Comparison of ENCODE assay signal across 7 mouse cellular contexts in the genomic region with DNA sequence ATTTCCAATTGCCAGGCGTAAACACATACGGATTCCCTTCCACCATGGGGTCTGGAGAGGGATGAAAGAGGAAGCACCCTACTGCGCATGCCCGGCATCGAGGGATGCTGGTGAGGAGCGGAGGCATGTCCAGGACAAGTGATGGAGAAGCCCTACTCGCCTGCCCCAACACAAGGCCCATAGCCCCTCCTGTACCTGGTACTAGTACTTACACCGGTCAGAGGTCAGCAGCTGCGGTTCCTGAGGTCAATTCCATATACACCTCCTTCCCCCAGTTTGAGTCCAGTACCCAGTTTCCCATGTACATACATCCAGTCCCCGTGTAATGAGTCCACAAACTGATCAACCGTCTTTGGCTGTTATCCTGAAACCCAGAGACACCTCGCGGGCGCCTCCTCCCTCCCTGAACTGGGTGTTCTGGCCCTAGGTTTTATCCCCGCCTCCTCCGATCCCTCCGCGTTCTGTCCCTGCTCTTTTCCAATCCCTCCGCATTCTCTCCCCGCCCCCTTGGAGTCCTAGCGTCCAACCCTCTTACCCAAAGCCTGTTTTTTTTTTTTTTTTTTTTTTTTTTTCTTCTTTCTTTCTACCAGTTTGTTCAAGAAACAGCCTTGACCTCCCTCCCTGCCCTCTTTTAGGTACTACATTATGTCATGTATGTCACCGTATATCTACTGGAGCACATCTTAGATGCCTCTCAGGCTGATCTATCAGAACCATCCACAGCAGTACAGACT. TPM values are rescaled to one million over a fixed set of nuclear protein-coding genes. Genes with fewer than 3 reads are reported as not detected.
DNase-seq lines count a peak whose midpoint lies in the region; ATAC-seq and TF ChIP-seq lines count a peak whose summit lies in the region.

Cpt1c (minus strand) TSS at position 469 of the 734 bp plus-strand sequence.

- no peaks in the 10 kb centered on the region for H3K27me3 ChIP-seq in embryonic facial prominence, embryonic 12.5 days

- no peak for ATAC-seq in embryonic facial prominence, embryonic 12.5 days (ENCODE audit: insufficient number of reproducible peaks, insufficient read depth, low FRiP score, low TSS enrichment)

- no peaks in the 10 kb centered on the region for H3K9me3 ChIP-seq in embryonic facial prominence, embryonic 12.5 days

- DNase-seq in gonadal fat pad, adult 2 months (ENCODE audit: low read depth), result no peak
- peak; percentile 62 for DNase-seq in kidney, adult 11 months
- DNase-seq in left cerebral cortex, postnatal 36 days (ENCODE audit: low spot score in 2 of 2), result peak; percentile 86
- peak; percentile 89 for DNase-seq in mesoderm, embryonic 11.5 days (ENCODE audit: low read depth, low spot score)
- DNase-seq in spleen, adult 12 weeks (ENCODE audit: low spot score), result peak; percentile 45

- peak within 1 kb of the TSS; percentile 57 for H3K9ac ChIP-seq in embryonic facial prominence, embryonic 12.5 days

- H3K4me3 ChIP-seq in bone marrow, adult 2 months (replicated peaks; ENCODE audit: control insufficient read depth, low read depth, low read length), result peak within 1 kb of the TSS; percentile 37
- H3K4me3 ChIP-seq in embryonic facial prominence, embryonic 12.5 days, result peak within 1 kb of the TSS; percentile 52

- H3K4me1 ChIP-seq in bone marrow, adult 2 months (ENCODE audit: control insufficient read depth, insufficient read depth, low read length), result peaks cover 1% of the 10 kb centered on the region; the same call in 1 of the 2 replicates
- peaks cover 21% of the 10 kb centered on the region for H3K4me1 ChIP-seq in embryonic facial prominence, embryonic 12.5 days

- WGBS in bone marrow, adult 2 months, result 10% methylated on average over 22 of the region's 22 CpGs
- WGBS in embryonic facial prominence, embryonic 12.5 days, result under 1% methylated on average over 22 of the region's 22 CpGs

- intact Hi-C loops in left cerebral cortex, postnatal 36 days (cut with DNase I), result loop anchor here (5.0 kb wide), 1 partner anchor 47 kb away; the partner anchor contains the start of gene Ap2a1

- TF ChIP-seq CTCF in bone marrow, adult 2 months (IDR thresholded peaks at IDR 0.05; ENCODE audit: control insufficient read depth, insufficient read depth, low read length), result no peak

- no peak for TF ChIP-seq POLR2A in bone marrow, adult 2 months (IDR thresholded peaks at IDR 0.05; ENCODE audit: borderline replicate concordance, control insufficient read depth, low read depth, low read length)

- H3K4me2 ChIP-seq in embryonic facial prominence, embryonic 12.5 days (replicated peaks), result peak within 1 kb of the TSS; percentile 77

- peaks cover 44% of the 10 kb centered on the region for H3K36me3 ChIP-seq in embryonic facial prominence, embryonic 12.5 days

- H3K27ac ChIP-seq in bone marrow, adult 2 months (ENCODE audit: control insufficient read depth, insufficient read depth, low read depth, low read length, poor library complexity), result peak within 1 kb of the TSS; percentile 18
- H3K27ac ChIP-seq in embryonic facial prominence, embryonic 12.5 days, result peak within 1 kb of the TSS; percentile 92

RNA-seq across cellular contexts. Expression of gene Cpt1c, which starts in this region (rescaled TPM):
- polyA plus RNA-seq in bone marrow, adult 2 months (2011; ENCODE audit: insufficient read depth, insufficient read length, low replicate concordance, missing spikeins), result 6.5 TPM in 2 replicates
- polyA plus RNA-seq in embryonic facial prominence, embryonic 12.5 days (2016; fragmentation: Nextera tagmentation; extraction: Ambion mirVana), result 32.9 and 35.6 TPM in 2 replicates
- 17.1 and 17.9 TPM in 2 replicates for polyA plus RNA-seq in gonadal fat pad, adult 2 months (2012; rRNA removed)
- 10 to 100 TPM; 85.4 to 97.7 TPM for total RNA-seq in left cerebral cortex, postnatal 36 days (2021)
